In the genomic region with DNA sequence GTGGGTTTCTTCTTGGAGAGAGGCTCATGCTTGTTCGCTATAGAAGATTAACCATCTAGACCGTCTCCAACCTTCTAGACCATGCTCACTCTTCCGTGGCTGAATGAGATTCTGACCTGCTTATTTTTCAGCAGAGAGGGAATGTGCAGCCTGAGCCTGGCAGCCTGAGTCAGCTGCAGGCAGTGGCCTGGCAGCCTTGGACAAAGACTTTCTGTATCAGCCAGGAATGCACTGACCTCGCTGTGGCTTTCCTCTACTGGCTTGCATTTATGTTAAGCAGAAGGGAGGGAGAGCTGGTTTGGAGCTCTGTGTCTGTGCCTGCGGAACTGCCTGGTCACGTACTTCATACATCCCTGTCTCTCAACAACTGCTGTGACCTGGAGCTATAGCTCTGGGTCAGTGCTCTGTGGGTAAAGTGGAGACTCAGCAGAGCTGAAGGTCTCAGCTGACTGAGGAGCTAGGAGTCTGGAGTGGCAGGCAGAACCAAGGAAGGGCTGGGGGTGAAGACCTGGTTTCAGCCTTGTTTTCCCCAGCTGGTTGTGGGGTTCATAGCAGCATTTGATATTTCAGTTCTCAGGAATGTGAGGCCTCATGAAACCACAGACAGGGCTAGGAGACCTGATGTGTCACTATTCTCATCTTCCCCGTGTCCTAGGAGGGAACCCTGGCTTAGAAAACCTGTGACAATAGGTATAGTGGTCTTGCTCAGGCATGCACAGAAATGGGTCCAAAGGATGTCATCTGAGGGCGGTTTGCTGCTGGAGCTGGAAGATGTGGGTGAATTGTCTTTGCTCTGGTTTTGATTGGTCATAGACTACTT, we compare ENCODE assay signal across 7 mouse cellular contexts.
DNase-seq lines count a peak whose midpoint lies in the region; ATAC-seq lines count a peak whose summit lies in the region.

No protein-coding gene starts in this region.

- 35% methylated on average over 8 of the region's 8 CpGs for WGBS in hindbrain, embryonic 14.5 days
- WGBS in liver, embryonic 12.5 days (ENCODE audit: insufficient replicate concordance), result 44% methylated on average over 8 of the region's 8 CpGs

- peak overlapping the region; percentile 65 for H3K27ac ChIP-seq in hindbrain, embryonic 14.5 days
- H3K27ac ChIP-seq in liver, embryonic 12.5 days, result 0 out of 2 replicates have a peak overlapping the region, but pooled peaks have one; percentile 40

- no peaks in the 10 kb centered on the region for H3K9me3 ChIP-seq in hindbrain, embryonic 14.5 days (ENCODE audit: control insufficient read depth, low read length)
- no peaks in the 10 kb centered on the region for H3K9me3 ChIP-seq in liver, embryonic 12.5 days (replicated peaks)

- DNase-seq in ovary, postnatal 36 days (ENCODE audit: low spot score), result peak; percentile 38
- DNase-seq in ovary, postnatal 14 days (ENCODE audit: low spot score), result no peak
- peak; percentile 76 for DNase-seq in embryo, embryonic 10 days (ENCODE audit: low spot score)
- DNase-seq in hindbrain, embryonic 14.5 days (ENCODE audit: low spot score), result peak; percentile 47
- DNase-seq in testis, postnatal 14 days (ENCODE audit: low spot score), result peak; percentile 14
- no peak for DNase-seq in gastrocnemius, adult 8-10 months (ENCODE audit: low spot score in 2 of 2)

- peaks cover 10% of the 10 kb centered on the region for H3K4me1 ChIP-seq in hindbrain, embryonic 14.5 days (replicated peaks; ENCODE audit: control insufficient read depth, insufficient read depth, low read length)
- no peaks in the 10 kb centered on the region for H3K4me1 ChIP-seq in liver, embryonic 12.5 days

- H3K9ac ChIP-seq in hindbrain, embryonic 14.5 days, result 0 out of 2 replicates have a peak overlapping the region, but pooled peaks have one; percentile 4
- H3K9ac ChIP-seq in liver, embryonic 12.5 days, result no peak overlapping the region

- H3K36me3 ChIP-seq in hindbrain, embryonic 14.5 days (replicated peaks; ENCODE audit: control insufficient read depth, insufficient read depth), result no peaks in the 10 kb centered on the region
- H3K36me3 ChIP-seq in liver, embryonic 12.5 days, result no peaks in the 10 kb centered on the region

- no peak overlapping the region for H3K4me2 ChIP-seq in hindbrain, embryonic 14.5 days (replicated peaks)
- H3K4me2 ChIP-seq in liver, embryonic 12.5 days, result no peak overlapping the region

- H3K4me3 ChIP-seq in hindbrain, embryonic 14.5 days (replicated peaks; ENCODE audit: low read length), result no peak overlapping the region
- no peak overlapping the region for H3K4me3 ChIP-seq in liver, embryonic 12.5 days

- H3K27me3 ChIP-seq in hindbrain, embryonic 14.5 days (ENCODE audit: control insufficient read depth, insufficient read depth, low read length), result no peaks in the 10 kb centered on the region
- no peaks in the 10 kb centered on the region for H3K27me3 ChIP-seq in liver, embryonic 12.5 days (replicated peaks)

- peak; percentile 51; the same call in 1 of the 2 replicates for ATAC-seq in hindbrain, embryonic 14.5 days (ENCODE audit: low FRiP score)
- no peak for ATAC-seq in liver, embryonic 12.5 days

Comparison
In these comparisons a context has a peak if more than half of its experiments do, and no peak if none do; other contexts are left out.
1. DNase-seq: peak in ovary, postnatal 36 days (single experiment), embryo, embryonic 10 days (single experiment), hindbrain, embryonic 14.5 days (single experiment) and testis, postnatal 14 days (single experiment); none in ovary, postnatal 14 days (single experiment) and gastrocnemius, adult 8-10 months (0 of 2).